Mouse (Mus musculus) ES-CJ7 (cell line): ENCODE measurements at regions not wholly inside any gene's neighbourhood (a gene's known extent, or its start where the extent isn't known, plus 50 kb on each side); places are given as distances from the start of the nearest gene placed in this dataset.
"Not testable (repeated sequence)": the region's sequence is repeated elsewhere in the genome, so short reads cannot be mapped to it uniquely, and the experiment has no call there.

Experiments
- DNase-seq: peaks from one replicate; pipeline ENCODE4 v3.0.0; 2011; ENCODE audit warnings: low read depth, low spot score

- DNase-seq = peak; percentile 31
Measured at GRCm38 (mm10) chr1:143263263-143264038, 377.0 kb upstream of the B3galt2 start.

DNA sequence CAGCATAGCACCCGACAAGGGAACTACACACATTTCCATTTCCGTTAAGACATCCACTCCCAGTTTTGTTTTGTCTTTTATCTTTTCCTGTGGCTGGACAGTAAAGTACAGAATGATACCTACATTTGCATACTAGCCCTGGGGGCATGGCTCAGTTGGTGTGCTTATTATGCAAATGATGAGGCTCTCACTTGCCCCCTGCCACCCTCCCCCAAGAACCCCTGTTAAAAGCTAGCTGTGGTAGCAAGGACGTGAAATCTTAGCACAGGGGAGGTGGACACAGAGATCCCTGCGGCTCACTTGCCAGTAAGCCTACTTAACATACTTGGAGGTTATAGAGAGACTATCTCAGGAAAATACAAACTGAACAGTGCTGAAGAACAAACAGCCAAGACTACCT lies 375.2 kb upstream of the B3galt2 start:
- peak; percentile 74 for DNase-seq

DNA sequence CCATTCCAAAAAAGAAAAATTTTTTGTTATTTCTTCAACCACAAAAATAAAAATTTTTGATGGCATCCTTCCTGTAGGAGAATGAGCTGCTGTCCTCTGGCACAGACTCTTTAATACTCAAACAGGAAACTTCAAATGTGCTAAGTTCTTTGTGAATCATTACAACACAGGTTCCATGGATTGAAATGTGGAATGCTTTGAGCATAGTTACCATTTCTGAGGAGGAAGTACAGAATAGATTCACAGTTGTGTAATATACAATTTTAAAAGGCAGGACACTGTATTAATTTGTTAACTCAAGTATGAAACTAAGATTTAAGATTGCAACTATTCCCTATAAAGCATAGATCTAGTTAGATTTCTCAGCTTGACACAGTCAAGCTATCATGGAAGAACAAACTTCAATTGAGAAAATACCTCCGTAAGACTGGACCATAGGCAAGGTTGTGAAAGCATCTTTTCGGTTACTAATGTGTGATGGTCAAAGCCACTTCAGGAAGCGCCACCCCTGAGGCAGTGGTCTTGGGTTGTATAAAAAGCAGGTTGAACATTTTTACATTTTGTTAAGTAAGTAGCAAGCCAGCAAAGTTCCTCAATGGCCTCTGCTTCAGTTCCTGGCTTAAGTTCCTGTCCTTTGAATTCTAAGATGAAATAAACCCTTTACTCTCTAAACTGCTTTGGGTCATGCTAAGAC lies 354.0 kb upstream of the B3galt2 start:
- DNase-seq = no peak

GRCm38 (mm10) chr1:143287448-143287847 lies 353.0 kb upstream of the B3galt2 start:
- DNase-seq = no peak

GRCm38 (mm10) chr1:143296555-143296954 lies 343.9 kb upstream of the B3galt2 start:
- no peak for DNase-seq

GRCm38 (mm10) chr1:143307379-143307778 lies 333.1 kb upstream of the B3galt2 start:
- no peak for DNase-seq

GRCm38 (mm10) chr1:143318381-143318780 lies 322.1 kb upstream of the B3galt2 start:
- no peak for DNase-seq

- no peak for DNase-seq
Measured at GRCm38 (mm10) chr1:143319568-143319967, 320.9 kb upstream of the B3galt2 start.

DNA sequence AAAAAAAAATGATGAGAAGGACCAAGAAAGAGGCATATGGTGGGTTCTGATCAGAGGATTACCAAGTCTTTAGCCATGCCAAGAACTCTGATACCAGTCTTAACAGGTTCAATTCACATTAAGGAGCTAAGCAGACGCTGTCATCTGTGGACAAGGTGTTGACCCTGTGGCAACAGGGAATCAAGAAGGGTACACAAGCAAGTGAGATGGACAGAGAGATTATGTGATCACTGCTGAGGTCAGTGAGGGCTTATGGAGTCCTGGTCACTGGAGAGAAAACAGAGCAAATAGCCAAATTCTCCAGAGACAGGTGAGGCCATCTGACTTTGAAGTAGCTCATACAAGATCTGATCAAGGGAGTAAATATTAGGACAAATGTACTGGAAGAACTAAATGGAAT lies 289.1 kb upstream of the B3galt2 start:
- DNase-seq = no peak

DNA sequence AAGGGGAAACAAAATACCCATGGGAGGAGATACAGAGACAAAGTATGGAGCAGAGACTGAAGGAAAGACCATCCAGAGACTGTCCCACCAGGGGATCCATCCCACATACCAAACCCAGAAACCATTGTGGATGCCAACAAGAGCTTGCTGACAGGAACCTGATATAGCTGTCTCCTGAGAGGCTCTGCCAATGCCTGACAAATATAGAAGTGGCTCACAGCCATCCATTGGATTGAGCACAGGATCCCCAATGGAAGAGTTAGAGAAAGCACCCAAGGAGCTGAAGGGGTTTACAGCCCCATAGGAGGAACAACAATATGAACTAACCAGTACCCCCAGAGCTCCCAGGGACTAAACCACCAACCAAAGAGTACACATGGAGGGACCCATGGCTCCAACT lies 280.2 kb upstream of the B3galt2 start:
- not testable (repeated sequence) for DNase-seq

GRCm38 (mm10) chr1:143391851-143392250 lies 248.6 kb upstream of the B3galt2 start:
- no peak for DNase-seq
